Mouse (Mus musculus): ENCODE measurements around the gene Smurf1. TPM values are rescaled to one million over a fixed set of nuclear protein-coding genes. Genes with fewer than 3 reads are reported as not detected.
A peak's percentile ranks its signal among the peaks of the same experiment; 100 is the strongest.

Smurf1 gene
- polyA plus RNA-seq, 1 experiment from 2014 or later, result 17.5 TPM

DNA sequence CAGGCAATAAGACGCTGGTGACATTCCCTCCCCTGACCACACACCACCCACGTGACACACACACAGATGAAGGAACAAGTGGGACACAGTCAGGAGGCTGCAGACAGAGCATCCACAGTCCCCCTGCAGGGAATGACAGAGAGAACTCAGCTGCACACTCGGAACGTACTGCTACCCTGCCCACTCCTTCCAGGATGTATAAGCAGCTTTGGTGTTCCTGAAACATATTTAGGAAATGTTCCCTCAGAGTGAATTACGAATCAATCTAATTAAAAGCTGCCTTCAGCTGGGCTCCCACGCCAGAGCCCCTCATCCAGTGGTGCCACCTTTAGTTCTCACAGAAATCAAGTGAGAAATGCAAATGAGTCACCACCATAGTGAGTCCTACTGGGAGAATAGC lies 42.3 kb downstream of the Smurf1 start:
- 67% methylated on average over 6 of the region's 6 CpGs for WGBS
- no peak for DNase-seq (ENCODE audit: low spot score)
- no peaks in the 10 kb centered on the region for H3K36me3 ChIP-seq
- no peak overlapping the region for H3K27ac ChIP-seq
- no peaks in the 10 kb centered on the region for H3K27me3 ChIP-seq (ENCODE audit: insufficient read depth, poor library complexity, severe bottlenecking)
- H3K9me3 ChIP-seq, result no peaks in the 10 kb centered on the region
- peaks cover 37% of the 10 kb centered on the region for H3K4me1 ChIP-seq (replicated peaks)
- no peak overlapping the region for H3K4me3 ChIP-seq

- H3K27ac ChIP-seq, result no peak overlapping the region
- H3K4me1 ChIP-seq (replicated peaks), result peaks cover 44% of the 10 kb centered on the region
- no peaks in the 10 kb centered on the region for H3K9me3 ChIP-seq
- 87% methylated on average over 8 of the region's 8 CpGs for WGBS
- H3K36me3 ChIP-seq, result no peaks in the 10 kb centered on the region
- H3K4me3 ChIP-seq, result no peak overlapping the region
- DNase-seq (ENCODE audit: low spot score), result no peak
- no peaks in the 10 kb centered on the region for H3K27me3 ChIP-seq (ENCODE audit: insufficient read depth, poor library complexity, severe bottlenecking)
Measured at GRCm38 (mm10) chr5:144919790-144920189, 45.9 kb downstream of the Smurf1 start.

DNA sequence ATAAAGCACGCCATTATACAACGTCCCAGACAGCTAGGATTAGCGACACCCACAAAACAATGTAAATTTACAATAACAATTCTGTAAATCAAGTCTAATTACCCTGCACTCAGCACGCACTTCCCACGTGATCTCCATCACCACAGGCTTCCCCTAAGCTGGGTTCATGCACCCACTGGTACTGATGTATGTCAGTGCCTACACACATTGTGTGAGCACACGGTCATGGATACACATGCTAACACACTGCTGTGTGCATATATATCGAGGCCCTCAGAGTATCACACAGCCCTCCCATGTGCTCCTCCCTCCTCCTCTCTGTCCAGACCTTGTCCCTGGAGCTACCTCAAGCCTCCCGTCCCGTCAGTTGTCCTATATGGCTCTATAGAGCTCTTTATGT lies 46.5 kb downstream of the Smurf1 start:
- Histone ChIP-seq H3K4me3 (no peak overlapping the region), H3K27ac (no peak overlapping the region), H3K27me3 (ENCODE audit: insufficient read depth, poor library complexity, severe bottlenecking) (no peaks in the 10 kb centered on the region), H3K36me3 (no peaks in the 10 kb centered on the region), H3K9me3 (no peaks in the 10 kb centered on the region), H3K4me1 (replicated peaks) (peaks cover 50% of the 10 kb centered on the region)
- DNase-seq (ENCODE audit: low spot score), result no peak
- whole genome bisulfite sequencing, result 87% methylated on average over 9 of the region's 9 CpGs

DNA sequence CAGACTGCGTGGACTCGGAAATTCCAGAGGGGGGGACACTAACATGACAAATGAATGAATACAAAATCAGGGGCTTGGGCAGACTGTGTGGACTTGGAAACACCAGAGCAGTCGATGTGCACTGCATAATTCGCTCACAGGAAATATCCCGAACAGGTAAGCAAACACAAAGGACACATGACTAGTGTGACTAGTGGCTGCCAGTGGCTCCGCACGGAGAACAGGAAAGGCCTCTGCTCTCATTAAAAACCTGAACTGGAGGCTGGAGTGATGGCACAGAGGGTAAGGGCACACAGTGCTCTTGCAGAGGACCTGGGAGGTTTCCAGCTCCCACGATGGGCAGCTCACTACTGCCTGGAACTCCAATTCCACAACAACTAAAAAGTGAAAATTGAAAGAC lies 47.4 kb downstream of the Smurf1 start:
- WGBS, result 81% methylated on average over 8 of the region's 8 CpGs
- Histone ChIP-seq H3K36me3 (no peaks in the 10 kb centered on the region), H3K27ac (no peak overlapping the region), H3K27me3 (ENCODE audit: insufficient read depth, poor library complexity, severe bottlenecking) (no peaks in the 10 kb centered on the region), H3K9me3 (no peaks in the 10 kb centered on the region), H3K4me1 (replicated peaks) (peaks cover 50% of the 10 kb centered on the region), H3K4me3 (no peak overlapping the region)
- no peak for DNase-seq (ENCODE audit: low spot score)

- no peak for DNase-seq (ENCODE audit: low spot score)
- peaks cover 51% of the 10 kb centered on the region for H3K4me1 ChIP-seq (replicated peaks)
- H3K9me3 ChIP-seq, result no peaks in the 10 kb centered on the region
- no peaks in the 10 kb centered on the region for H3K36me3 ChIP-seq
- H3K27me3 ChIP-seq (ENCODE audit: insufficient read depth, poor library complexity, severe bottlenecking), result no peaks in the 10 kb centered on the region
- H3K27ac ChIP-seq, result no peak overlapping the region
- 94% methylated on average over 6 of the region's 6 CpGs for WGBS
- no peak overlapping the region for H3K4me3 ChIP-seq
Measured at GRCm38 (mm10) chr5:144917172-144917571, 48.5 kb downstream of the Smurf1 start.

- Histone ChIP-seq H3K36me3 (no peaks in the 10 kb centered on the region), H3K9me3 (no peaks in the 10 kb centered on the region), H3K4me1 (replicated peaks) (peaks cover 48% of the 10 kb centered on the region), H3K4me3 (no peak overlapping the region), H3K27ac (no peak overlapping the region), H3K27me3 (ENCODE audit: insufficient read depth, poor library complexity, severe bottlenecking) (no peaks in the 10 kb centered on the region)
- no peak for DNase-seq (ENCODE audit: low spot score)
- 88% methylated on average over 5 of the region's 5 CpGs for WGBS
Measured at GRCm38 (mm10) chr5:144915828-144916227, 49.8 kb downstream of the Smurf1 start.

- Histone ChIP-seq H3K4me3 (no peak overlapping the region), H3K27ac (peak overlapping the region; percentile 35; the same call in 1 of the 2 replicates), H3K36me3 (no peaks in the 10 kb centered on the region), H3K9me3 (no peaks in the 10 kb centered on the region), H3K27me3 (ENCODE audit: insufficient read depth, poor library complexity, severe bottlenecking) (no peaks in the 10 kb centered on the region), H3K4me1 (replicated peaks) (peaks cover 49% of the 10 kb centered on the region)
- no peak for DNase-seq (ENCODE audit: low spot score)
- WGBS, result 61% methylated on average over 7 of the region's 7 CpGs
Measured at GRCm38 (mm10) chr5:144914433-144914906, 51.2 kb downstream of the Smurf1 start.

GRCm38 (mm10) chr5:144913923-144914322 lies 51.7 kb downstream of the Smurf1 start:
- H3K4me3 ChIP-seq, result no peak overlapping the region
- WGBS, result 92% methylated on average over 16 of the region's 16 CpGs
- no peak overlapping the region for H3K27ac ChIP-seq
- H3K36me3 ChIP-seq, result no peaks in the 10 kb centered on the region
- no peaks in the 10 kb centered on the region for H3K9me3 ChIP-seq
- peaks cover 48% of the 10 kb centered on the region for H3K4me1 ChIP-seq (replicated peaks)
- H3K27me3 ChIP-seq (ENCODE audit: insufficient read depth, poor library complexity, severe bottlenecking), result no peaks in the 10 kb centered on the region
- no peak for DNase-seq (ENCODE audit: low spot score)

GRCm38 (mm10) chr5:144913361-144913760 lies 52.3 kb downstream of the Smurf1 start:
- DNase-seq (ENCODE audit: low spot score), result no peak
- WGBS, result 89% methylated on average over 5 of the region's 5 CpGs
- Histone ChIP-seq H3K36me3 (no peaks in the 10 kb centered on the region), H3K4me3 (no peak overlapping the region), H3K4me1 (replicated peaks) (peaks cover 45% of the 10 kb centered on the region), H3K27ac (no peak overlapping the region), H3K9me3 (no peaks in the 10 kb centered on the region), H3K27me3 (ENCODE audit: insufficient read depth, poor library complexity, severe bottlenecking) (no peaks in the 10 kb centered on the region)

GRCm38 (mm10) chr5:144912519-144913310 lies 52.9 kb downstream of the Smurf1 start:
- Histone ChIP-seq H3K36me3 (no peaks in the 10 kb centered on the region), H3K27me3 (ENCODE audit: insufficient read depth, poor library complexity, severe bottlenecking) (no peaks in the 10 kb centered on the region), H3K27ac (0 out of 2 replicates have a peak overlapping the region, but pooled peaks have one; percentile 40), H3K4me3 (no peak overlapping the region), H3K4me1 (replicated peaks) (peaks cover 45% of the 10 kb centered on the region), H3K9me3 (no peaks in the 10 kb centered on the region)
- DNase-seq (ENCODE audit: low spot score), result no peak
- WGBS, result 49% methylated on average over 7 of the region's 7 CpGs

GRCm38 (mm10) chr5:144909521-144909920 lies 56.1 kb downstream of the Smurf1 start:
- Histone ChIP-seq H3K4me1 (replicated peaks) (peaks cover 37% of the 10 kb centered on the region), H3K27ac (no peak overlapping the region; the same call in 1 of the 2 replicates), H3K36me3 (no peaks in the 10 kb centered on the region), H3K27me3 (ENCODE audit: insufficient read depth, poor library complexity, severe bottlenecking) (no peaks in the 10 kb centered on the region), H3K9me3 (no peaks in the 10 kb centered on the region), H3K4me3 (no peak overlapping the region)
- 68% methylated on average over 4 of the region's 4 CpGs for WGBS
- DNase-seq (ENCODE audit: low spot score), result no peak

- DNase-seq (ENCODE audit: low spot score), result no peak
- 74% methylated on average over 2 of the region's 2 CpGs for WGBS
- H3K4me1 ChIP-seq (replicated peaks), result peaks cover 25% of the 10 kb centered on the region
Measured at GRCm38 (mm10) chr5:144907591-144907990, 58.1 kb downstream of the Smurf1 start.

GRCm38 (mm10) chr5:144904356-144905134 lies 61.1 kb downstream of the Smurf1 start:
- Histone ChIP-seq H3K27ac (no peak overlapping the region), H3K4me3 (no peak overlapping the region), H3K4me1 (replicated peaks) (peaks cover 23% of the 10 kb centered on the region), H3K27me3 (ENCODE audit: insufficient read depth, poor library complexity, severe bottlenecking) (no peaks in the 10 kb centered on the region), H3K36me3 (peaks cover 15% of the 10 kb centered on the region), H3K9me3 (no peaks in the 10 kb centered on the region)
- no peak for DNase-seq (ENCODE audit: low spot score)
- WGBS, result 83% methylated on average over 12 of the region's 12 CpGs

More at GRCm38 (mm10) chr5:144907591-144907990, 58.1 kb downstream of the Smurf1 start:
- H3K9me3 ChIP-seq, result no peaks in the 10 kb centered on the region
- no peaks in the 10 kb centered on the region for H3K27me3 ChIP-seq (ENCODE audit: insufficient read depth, poor library complexity, severe bottlenecking)
- H3K36me3 ChIP-seq, result no peaks in the 10 kb centered on the region
- H3K27ac ChIP-seq, result no peak overlapping the region
- H3K4me3 ChIP-seq, result no peak overlapping the region
